Mouse (Mus musculus) neural tube, embryonic 11.5 days (tissue): ENCODE measurements around the gene Gstk1. TPM values are rescaled to one million over a fixed set of nuclear protein-coding genes. Genes with fewer than 3 reads are reported as not detected.

Experiments used
- ATAC-seq: fragments of 200-750 bp; cut with Nextera tagmentation; 2 replicates; pipeline ENCODE4 v1.8.0; 2017; ENCODE audit warnings: moderate number of reproducible peaks, mild to moderate bottlenecking, moderate TSS enrichment, moderate library complexity; ENCODE audit not compliant: insufficient read depth, low FRiP score, low TSS enrichment
- DNase-seq: peaks from one replicate; pipeline ENCODE4 v3.0.0-alpha.2; 2015; ENCODE audit warnings: low spot score
- H3K27ac ChIP-seq: fragments of 300-500 bp; sonication (generic); 2 replicates; pipeline ENCODE4 v1.5.1; 2014; ENCODE audit warnings: low read depth, mild to moderate bottlenecking, low read length
- H3K27me3 ChIP-seq: fragments of 300-500 bp; sonication (generic); 2 replicates; pipeline ENCODE4 v1.6.1; 2014; ENCODE audit warnings: mild to moderate bottlenecking, low read length, mixed read lengths; ENCODE audit not compliant: control insufficient read depth, insufficient read depth
- H3K36me3 ChIP-seq: fragments of 300-500 bp; sonication (generic); 2 replicates; pipeline ENCODE4 v1.6.1; 2014; ENCODE audit warnings: mild to moderate bottlenecking, low read length, moderate library complexity, mixed read lengths; ENCODE audit not compliant: control insufficient read depth, insufficient read depth
- H3K4me1 ChIP-seq: fragments of 300-500 bp; sonication (generic); 2 replicates; pipeline ENCODE4 v1.6.1; 2014; ENCODE audit warnings: low read length, mixed read lengths; ENCODE audit not compliant: control insufficient read depth, insufficient read depth
- H3K4me2 ChIP-seq: fragments of 300-500 bp; sonication (generic); 2 replicates; pipeline ENCODE4 v1.6.1; 2014; ENCODE audit warnings: low read depth, mild to moderate bottlenecking, moderate library complexity
- H3K4me3 ChIP-seq: fragments of 300-500 bp; sonication (generic); 2 replicates; pipeline ENCODE4 v1.5.1; 2014; ENCODE audit warnings: low read depth, low read length
- H3K9ac ChIP-seq: fragments of 300-500 bp; sonication (generic); 2 replicates; pipeline ENCODE4 v1.6.1; 2014; ENCODE audit warnings: mild to moderate bottlenecking, low read length
- H3K9me3 ChIP-seq: fragments of 300-500 bp; sonication (generic); 2 replicates; pipeline ENCODE4 v1.6.1; 2016; ENCODE audit warnings: low read length; ENCODE audit not compliant: control insufficient read depth
- WGBS: fragments of 180-500 bp; shearing (Covaris S2); extraction: QIAGEN DNeasy Blood & Tissue Kit; methylation state at CpG from one replicate; pipeline ENCODE4 v1.1.7; 2014; 5-methylcytosine and 5-hydroxymethylcytosine counted together
- polyA plus RNA-seq: library from polyadenylated mRNA; unstranded; fragments of >200 nt; fragmentation: Nextera tagmentation; extraction: Ambion mirVana; gene quantifications from 2 replicates; pipeline ENCODE4 v1.2.1, GENCODE M21; 2014

The Gstk1 gene
- polyA plus RNA-seq, 1 experiment from 2014 or later, result 21.0 TPM

DNA sequence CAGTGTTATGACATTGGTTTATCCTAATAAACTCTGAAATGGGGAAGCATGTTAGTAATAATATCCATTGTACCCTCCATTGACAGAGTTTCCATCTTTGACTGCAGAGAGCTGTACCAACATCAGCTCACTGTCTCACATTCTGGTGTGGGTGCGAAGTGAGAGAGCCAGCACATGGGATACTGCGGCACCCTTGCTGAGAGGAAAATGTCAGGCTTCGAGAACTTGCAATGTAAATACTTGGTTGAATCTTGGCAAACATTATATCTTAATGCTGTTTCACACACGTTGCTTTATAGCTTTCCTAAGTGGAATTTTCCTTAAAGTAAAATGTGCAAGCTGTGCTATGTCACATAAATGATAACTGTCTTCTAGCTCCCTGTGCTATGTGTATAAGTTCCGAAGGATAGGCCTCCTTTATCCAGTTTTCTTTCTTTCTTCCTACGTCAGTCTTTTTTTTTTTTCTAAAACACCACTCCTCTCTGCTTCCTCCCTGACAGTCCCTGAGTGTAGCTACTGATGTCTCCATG lies 8.4 kb upstream of the Gstk1 start:
- Histone ChIP-seq H3K27me3 (no peaks in the 10 kb centered on the region), H3K27ac (no peak overlapping the region), H3K4me1 (no peaks in the 10 kb centered on the region), H3K9me3 (no peaks in the 10 kb centered on the region), H3K36me3 (no peaks in the 10 kb centered on the region), H3K4me2 (no peak overlapping the region), H3K4me3 (no peak overlapping the region), H3K9ac (no peak overlapping the region)
- DNase-seq (no peak), ATAC-seq (no peak)
- 78% methylated on average over 6 of the region's 6 CpGs for WGBS

DNA sequence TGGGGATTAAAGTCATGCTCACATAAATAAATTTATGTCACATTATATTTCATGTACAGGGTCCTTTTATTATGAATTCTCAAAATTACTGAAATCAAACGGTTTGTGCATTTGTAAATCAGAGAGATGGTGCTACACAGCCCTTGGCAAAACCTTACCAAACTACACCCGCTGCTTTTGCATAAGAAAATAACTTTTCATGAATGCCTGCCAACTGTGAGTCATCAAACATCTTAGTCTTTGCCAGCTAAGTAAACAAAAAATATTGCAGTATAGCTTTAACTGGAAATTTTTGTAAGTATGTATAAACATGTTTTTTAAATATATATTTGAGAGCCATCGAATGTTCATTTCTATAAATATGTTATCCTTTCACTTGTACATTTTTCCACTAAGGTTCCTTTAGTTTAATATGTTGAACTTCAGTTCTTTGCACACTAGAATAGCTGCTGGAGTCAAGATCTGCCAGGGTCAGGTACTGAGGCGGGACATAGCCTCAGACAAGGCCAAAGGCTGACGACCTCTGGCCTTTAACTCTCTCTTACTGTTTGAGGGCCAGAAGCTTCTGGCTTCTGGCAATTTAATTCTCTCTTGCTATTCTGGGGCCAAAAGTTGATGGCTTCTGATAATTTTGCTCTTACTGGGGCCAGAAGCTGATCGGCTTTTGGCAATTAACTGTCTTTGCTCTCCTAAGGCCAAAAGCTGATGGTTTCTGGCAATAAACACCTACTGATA lies 4.3 kb upstream of the Gstk1 start:
- Histone ChIP-seq H3K27me3 (no peaks in the 10 kb centered on the region), H3K36me3 (no peaks in the 10 kb centered on the region), H3K4me1 (no peaks in the 10 kb centered on the region), H3K4me3 (no peak overlapping the region), H3K9ac (no peak overlapping the region), H3K27ac (no peak overlapping the region), H3K4me2 (no peak overlapping the region), H3K9me3 (no peaks in the 10 kb centered on the region)
- DNase-seq, result no peak
- ATAC-seq, result no peak
- WGBS, result 82% methylated on average over 6 of the region's 6 CpGs

DNA sequence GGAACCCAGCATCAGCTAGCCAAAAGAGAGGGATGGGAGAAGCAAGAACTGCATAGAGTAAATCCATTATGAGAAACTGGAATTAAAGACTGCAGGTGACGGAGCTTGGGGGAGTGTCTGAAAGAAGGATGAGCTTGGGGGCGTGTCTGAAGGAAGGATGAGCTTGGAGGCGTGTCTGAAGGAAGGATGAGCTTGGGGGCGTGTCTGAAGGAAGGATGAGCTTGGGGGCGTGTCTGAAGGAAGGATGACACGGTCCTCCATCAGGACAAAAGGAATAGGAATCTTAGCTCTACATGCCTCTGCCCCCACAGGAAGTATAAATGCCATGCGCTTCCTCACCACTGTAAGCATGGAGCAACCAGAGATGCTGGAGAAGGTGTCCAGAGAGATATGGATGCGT lies 1.4 kb downstream of the Gstk1 start:
- Histone ChIP-seq H3K4me1 (no peaks in the 10 kb centered on the region), H3K9me3 (no peaks in the 10 kb centered on the region), H3K4me2 (peak overlapping the region; percentile 2; the same call in 1 of the 2 replicates), H3K27me3 (no peaks in the 10 kb centered on the region), H3K9ac (no peak overlapping the region), H3K36me3 (no peaks in the 10 kb centered on the region), H3K4me3 (no peak overlapping the region), H3K27ac (no peak overlapping the region)
- WGBS, result 7% methylated on average over 8 of the region's 8 CpGs
- DNase-seq (no peak), ATAC-seq (no peak)

DNA sequence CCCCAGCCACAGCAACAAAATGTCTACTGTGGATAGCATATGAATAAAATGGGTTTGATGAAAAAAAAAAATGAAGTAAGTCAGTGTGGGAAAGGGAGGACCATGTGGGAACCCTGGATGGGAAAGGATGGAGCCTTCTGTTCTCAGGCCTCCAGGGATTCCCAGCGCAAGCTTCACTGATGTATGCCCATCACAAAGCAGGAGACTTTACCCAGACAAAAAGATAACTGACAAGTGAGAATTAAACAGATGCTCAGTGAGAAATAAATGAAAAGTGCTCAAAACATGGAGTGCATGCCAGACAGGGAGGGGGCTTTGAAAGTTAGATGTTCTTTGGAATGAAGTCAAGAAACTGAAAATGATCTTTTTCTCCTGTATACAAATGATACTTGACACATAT lies 2.2 kb downstream of the Gstk1 start:
- H3K4me1 ChIP-seq, result no peaks in the 10 kb centered on the region
- DNase-seq (no peak), ATAC-seq (no peak)
- no peaks in the 10 kb centered on the region for H3K27me3 ChIP-seq
- no peak overlapping the region for H3K4me2 ChIP-seq
- H3K36me3 ChIP-seq, result no peaks in the 10 kb centered on the region
- WGBS, result 88% methylated on average over 1 of the region's 1 CpGs
- H3K9ac ChIP-seq, result no peak overlapping the region
- H3K9me3 ChIP-seq, result no peaks in the 10 kb centered on the region
- H3K4me3 ChIP-seq, result no peak overlapping the region
- H3K27ac ChIP-seq, result no peak overlapping the region

DNA sequence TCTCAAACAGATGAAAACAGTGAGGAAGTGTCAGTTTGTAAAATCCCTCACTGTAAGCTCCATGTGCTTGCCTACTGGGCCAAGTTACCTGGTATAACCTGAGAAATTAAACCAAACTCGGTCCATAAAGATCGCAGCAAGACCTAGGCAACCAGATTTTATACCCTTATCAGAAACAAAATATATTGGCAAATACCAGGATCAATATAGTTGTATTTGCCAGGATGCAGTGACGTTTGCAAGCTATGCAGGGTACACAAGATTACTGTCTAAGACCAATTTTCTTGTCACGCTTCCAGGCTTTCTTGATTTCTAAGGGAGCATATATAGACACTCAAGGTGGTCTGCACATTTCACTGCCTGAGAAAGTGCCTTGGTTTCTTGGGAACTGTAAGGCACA lies 6.1 kb downstream of the Gstk1 start:
- WGBS, result 84% methylated on average over 4 of the region's 4 CpGs
- Histone ChIP-seq H3K9ac (no peak overlapping the region), H3K9me3 (no peaks in the 10 kb centered on the region), H3K4me2 (no peak overlapping the region), H3K27me3 (no peaks in the 10 kb centered on the region), H3K4me3 (no peak overlapping the region), H3K4me1 (no peaks in the 10 kb centered on the region), H3K36me3 (no peaks in the 10 kb centered on the region), H3K27ac (no peak overlapping the region)
- DNase-seq (no peak), ATAC-seq (no peak)

DNA sequence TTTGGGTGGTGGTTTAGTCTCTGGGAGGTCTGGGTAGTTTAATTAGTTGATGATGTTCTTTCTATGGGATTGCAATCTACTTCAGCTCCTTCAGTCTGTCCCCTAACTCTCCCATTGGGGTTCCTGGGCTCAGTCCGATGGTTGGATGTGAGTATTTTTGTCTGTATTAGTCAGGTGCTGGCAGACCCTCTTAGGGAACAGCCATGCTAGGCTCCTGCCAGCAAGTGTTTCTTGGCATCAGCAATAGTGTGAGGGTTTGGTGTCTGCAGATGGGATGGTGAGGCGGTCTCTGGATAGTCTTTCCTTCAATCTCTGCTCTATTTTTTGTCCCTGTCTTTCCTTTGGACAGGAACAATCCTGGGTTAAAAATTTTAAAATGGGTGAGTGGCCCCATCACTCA lies 7.4 kb downstream of the Gstk1 start:
- H3K9ac ChIP-seq, result no peak overlapping the region
- DNase-seq, result no peak
- 93% methylated on average over 2 of the region's 2 CpGs for WGBS
- no peaks in the 10 kb centered on the region for H3K27me3 ChIP-seq
- ATAC-seq, result no peak
- H3K4me2 ChIP-seq, result no peak overlapping the region
- H3K27ac ChIP-seq, result no peak overlapping the region
- no peak overlapping the region for H3K4me3 ChIP-seq
- no peaks in the 10 kb centered on the region for H3K36me3 ChIP-seq
- no peaks in the 10 kb centered on the region for H3K4me1 ChIP-seq
- H3K9me3 ChIP-seq, result no peaks in the 10 kb centered on the region

DNA sequence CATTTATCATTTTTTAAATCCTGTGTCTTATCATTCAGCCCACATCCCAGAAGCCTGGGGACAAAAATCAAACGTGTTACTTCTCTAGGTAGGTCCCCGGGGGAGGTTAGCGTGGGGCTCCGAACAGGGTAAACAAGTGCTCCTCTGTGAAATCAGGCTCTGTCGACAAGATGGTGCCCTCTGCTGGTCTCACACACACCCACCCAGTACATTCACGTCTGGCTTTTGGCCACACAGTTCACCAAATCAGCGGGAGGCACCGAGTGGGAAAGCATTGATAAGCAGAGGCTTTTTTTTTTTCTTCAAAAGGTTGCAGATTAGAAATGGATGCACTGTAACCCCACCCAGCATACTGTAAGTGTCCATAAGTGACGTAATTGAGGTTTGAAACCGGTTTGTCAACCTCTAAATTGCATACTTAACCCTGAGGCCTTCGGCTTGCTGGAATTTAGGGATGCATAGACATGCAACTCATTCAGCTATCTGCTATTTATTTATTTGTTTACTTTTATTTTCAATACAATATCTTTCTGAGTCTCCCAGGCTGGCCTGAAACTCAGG lies 11.6 kb downstream of the Gstk1 start:
- peak; percentile 82; the same call in 1 of the 2 replicates for ATAC-seq

DNA sequence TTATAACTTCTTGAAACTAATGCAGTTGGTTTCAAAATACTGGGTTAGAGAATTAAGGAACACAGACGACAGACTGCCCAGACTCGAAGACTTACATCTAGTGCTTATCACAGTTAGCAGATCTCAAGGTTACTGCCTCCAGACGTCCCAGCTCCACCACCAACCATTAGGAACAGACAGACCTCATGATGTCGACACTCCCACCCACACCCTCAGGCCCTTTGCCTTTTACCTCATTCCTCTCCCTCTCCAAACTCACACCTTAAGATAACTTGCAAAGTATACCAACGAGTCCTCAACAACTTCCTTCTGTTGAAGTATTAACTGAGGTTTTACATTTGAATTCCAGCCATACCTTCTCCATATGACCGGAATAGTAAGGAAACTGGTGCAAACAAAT lies 14.7 kb downstream of the Gstk1 start:
- Histone ChIP-seq H3K9me3 (no peaks in the 10 kb centered on the region), H3K4me3 (no peak overlapping the region), H3K27ac (no peak overlapping the region), H3K36me3 (no peaks in the 10 kb centered on the region), H3K27me3 (no peaks in the 10 kb centered on the region), H3K4me1 (no peaks in the 10 kb centered on the region), H3K4me2 (no peak overlapping the region), H3K9ac (no peak overlapping the region)
- DNase-seq, result no peak
- WGBS, result 74% methylated on average over 6 of the region's 6 CpGs
- no peak for ATAC-seq

More for the DNA sequence above, 11.6 kb downstream of the Gstk1 start:
- Histone ChIP-seq H3K9ac (no peak overlapping the region), H3K4me1 (no peaks in the 10 kb centered on the region), H3K36me3 (no peaks in the 10 kb centered on the region), H3K4me3 (no peak overlapping the region), H3K27me3 (no peaks in the 10 kb centered on the region), H3K4me2 (no peak overlapping the region), H3K27ac (no peak overlapping the region), H3K9me3 (no peaks in the 10 kb centered on the region)
- DNase-seq, result peak; percentile 71
- WGBS, result 21% methylated on average over 11 of the region's 11 CpGs
